In genomic region chr2:9577868-9578267, GRCm38 (mm10) we compare ENCODE assay signal across 28 mouse cellular contexts.
DNase-seq lines count a peak whose midpoint lies in the region; ATAC-seq lines count a peak whose summit lies in the region.
"Had no signal": no experiment of that assay in that cellular context is flagged by ENCODE, and none has a peak within 500 bp of the region (broad histone marks: within the 10 kb centered on the region; RNA-seq: fewer than 3 reads in every experiment).

No protein-coding gene starts in this region.

- DNase-seq in kidney, adult 11 months = no peak
- peak; percentile 64 for DNase-seq in CD4-positive, CD25-positive, alpha-beta regulatory T cell, adult 2 months (ENCODE audit: low read depth, low spot score)
- peak; percentile 31 for DNase-seq in naive thymus-derived CD4-positive, alpha-beta T cell, adult 2 months (ENCODE audit: low read depth)
- DNase-seq in heart, adult 11 months = no peak
- DNase-seq in c-Kit-positive CD71-positive TER-119-positive erythroid progenitor cells, embryonic 14.5 days (ENCODE audit: low spot score) = no peak
- DNase-seq: adrenal gland, postnatal 25 days; cerebellum, adult 18-20 months; cerebellum, postnatal 10 days; gastrocnemius, postnatal 25 days; heart, adult 18-20 months; heart, postnatal 4 days; kidney, adult 2 months; kidney, postnatal 36 days; liver, postnatal 0 days; lung, postnatal 36 days; midbrain, embryonic 14.5 days; thymus, postnatal 4 days had no signal

- H3K4me1 ChIP-seq in kidney, embryonic 15.5 days = peaks cover 18% of the 10 kb centered on the region; the same call in 1 of the 2 replicates
- H3K4me1 ChIP-seq: embryonic facial prominence, embryonic 12.5 days; heart, embryonic 12.5 days; hindbrain, embryonic 13.5 days; limb, embryonic 13.5 days; liver, embryonic 12.5 days had no signal

- H3K9me3 ChIP-seq in kidney, embryonic 15.5 days (replicated peaks) = no peaks in the 10 kb centered on the region
- H3K9me3 ChIP-seq: embryonic facial prominence, embryonic 12.5 days; heart, embryonic 12.5 days; hindbrain, embryonic 13.5 days; limb, embryonic 13.5 days; liver, embryonic 12.5 days; neural tube, embryonic 13.5 days had no signal

- H3K4me3 ChIP-seq in kidney, embryonic 15.5 days (replicated peaks) = no peak overlapping the region
- H3K4me3 ChIP-seq: embryonic facial prominence, embryonic 12.5 days; heart, embryonic 12.5 days; hindbrain, embryonic 13.5 days; layer of hippocampus, adult 2 months; limb, embryonic 13.5 days; liver, embryonic 12.5 days; neural tube, embryonic 13.5 days had no signal

- no peak overlapping the region for H3K9ac ChIP-seq in kidney, embryonic 15.5 days
- H3K9ac ChIP-seq: embryonic facial prominence, embryonic 12.5 days; heart, embryonic 12.5 days; hindbrain, embryonic 13.5 days; limb, embryonic 13.5 days; liver, embryonic 12.5 days; liver, postnatal 0 days; neural tube, embryonic 13.5 days had no signal

- no peak overlapping the region for H3K4me2 ChIP-seq in kidney, embryonic 15.5 days
- H3K4me2 ChIP-seq: embryonic facial prominence, embryonic 12.5 days; heart, embryonic 12.5 days; hindbrain, embryonic 13.5 days; limb, embryonic 13.5 days; liver, embryonic 12.5 days; neural tube, embryonic 13.5 days had no signal

- no peaks in the 10 kb centered on the region for H3K36me3 ChIP-seq in kidney, embryonic 15.5 days
- H3K36me3 ChIP-seq: embryonic facial prominence, embryonic 12.5 days; heart, embryonic 12.5 days; hindbrain, embryonic 13.5 days; limb, embryonic 13.5 days; liver, embryonic 12.5 days; neural tube, embryonic 13.5 days had no signal

- H3K27ac ChIP-seq in kidney, embryonic 15.5 days = no peak overlapping the region
- H3K27ac ChIP-seq: embryonic facial prominence, embryonic 12.5 days; hindbrain, embryonic 13.5 days; layer of hippocampus, adult 2 months; limb, embryonic 13.5 days; liver, embryonic 12.5 days; neural tube, embryonic 13.5 days had no signal

- ATAC-seq in kidney, embryonic 15.5 days (replicated peaks; ENCODE audit: low FRiP score) = 0 out of 2 replicates have a peak, but pooled peaks have one; percentile 17
- ATAC-seq in activated CD4-positive, CD25-positive, alpha-beta regulatory T cell, adult 4 months = peak; percentile 82
- ATAC-seq: forebrain, embryonic 14.5 days; liver, embryonic 12.5 days; liver, postnatal 0 days; Patski had no signal

- no peaks in the 10 kb centered on the region for H3K27me3 ChIP-seq in kidney, embryonic 15.5 days
- H3K27me3 ChIP-seq: embryonic facial prominence, embryonic 12.5 days; heart, embryonic 12.5 days; hindbrain, embryonic 13.5 days; limb, embryonic 13.5 days; liver, embryonic 12.5 days; neural tube, embryonic 13.5 days; Patski had no signal

- WGBS in kidney, embryonic 15.5 days = 49% methylated on average over 4 of the region's 4 CpGs

Comparison
In these comparisons a context has a peak if more than half of its experiments do, and no peak if none do; other contexts are left out.
1. DNase-seq: peak in CD4-positive, CD25-positive, alpha-beta regulatory T cell, adult 2 months (single experiment) and naive thymus-derived CD4-positive, alpha-beta T cell, adult 2 months (single experiment); none in kidney, adult 11 months (single experiment), heart, adult 11 months (single experiment) and c-Kit-positive CD71-positive TER-119-positive erythroid progenitor cells, embryonic 14.5 days (single experiment).